Mouse (Mus musculus) telencephalon, adult 2 months (tissue): ENCODE data around the gene Mrc2.

Source experiments
- DNase-seq: peaks from one replicate; pipeline ENCODE4 v3.0.0-alpha.2; 2011; ENCODE audit warnings: low read depth, low spot score

Mrc2 gene

DNA sequence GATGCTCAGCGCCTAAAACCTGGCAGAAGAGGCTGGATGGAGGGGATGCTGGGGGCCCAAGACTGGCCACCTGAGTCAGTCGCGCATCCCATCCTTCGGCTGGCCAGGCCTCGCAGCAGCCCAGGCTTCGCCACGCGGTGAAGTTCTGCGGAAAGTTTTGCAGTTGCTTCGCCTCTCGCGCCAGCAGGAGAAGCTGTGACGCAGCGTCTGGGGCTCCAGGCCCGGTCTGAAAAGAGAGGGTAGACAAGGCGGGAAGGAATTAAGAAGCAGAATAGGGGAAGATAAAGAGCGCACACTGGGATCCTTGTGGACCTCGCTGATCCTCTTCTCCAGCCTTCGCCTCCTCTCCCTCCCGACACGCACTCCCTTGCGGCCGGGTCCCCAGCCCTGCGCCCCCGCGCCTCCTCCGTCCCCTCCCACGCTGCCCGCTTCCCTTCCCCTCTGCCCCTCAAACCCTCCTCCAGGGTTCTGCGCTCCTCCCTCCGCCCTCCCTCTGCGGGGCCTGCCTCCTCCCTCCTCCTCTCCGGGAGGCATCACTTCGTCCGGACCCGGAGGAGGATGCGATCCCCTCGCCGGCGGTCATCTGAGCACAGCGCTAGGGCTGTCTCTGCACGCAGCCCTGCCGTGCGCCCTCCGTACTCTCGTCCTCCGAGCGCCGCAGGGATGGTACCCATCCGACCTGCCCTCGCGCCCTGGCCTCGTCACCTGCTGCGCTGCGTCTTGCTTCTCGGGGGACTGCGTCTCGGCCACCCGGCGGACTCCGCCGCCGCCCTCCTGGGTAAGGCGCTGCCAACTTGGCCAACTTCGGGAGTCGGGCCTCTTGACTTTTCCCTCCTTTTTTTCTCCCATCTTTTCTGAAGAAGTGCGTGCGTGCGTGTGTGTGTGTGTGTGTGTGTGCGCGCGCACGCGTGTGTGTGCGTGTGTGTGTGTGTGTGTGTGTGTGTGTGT lies at the start of gene Mrc2:
Gene Mrc2, plus strand, starts transcription at position 520 of the 948 bp plus-strand sequence.
- no peak for DNase-seq

- peak; percentile 69 for DNase-seq
Measured at GRCm38 (mm10) chr11:105246369-105246768, 46.1 kb upstream of the Mrc2 start.

- DNase-seq, result no peak
Measured at GRCm38 (mm10) chr11:105246785-105247184, 45.7 kb upstream of the Mrc2 start.

DNA sequence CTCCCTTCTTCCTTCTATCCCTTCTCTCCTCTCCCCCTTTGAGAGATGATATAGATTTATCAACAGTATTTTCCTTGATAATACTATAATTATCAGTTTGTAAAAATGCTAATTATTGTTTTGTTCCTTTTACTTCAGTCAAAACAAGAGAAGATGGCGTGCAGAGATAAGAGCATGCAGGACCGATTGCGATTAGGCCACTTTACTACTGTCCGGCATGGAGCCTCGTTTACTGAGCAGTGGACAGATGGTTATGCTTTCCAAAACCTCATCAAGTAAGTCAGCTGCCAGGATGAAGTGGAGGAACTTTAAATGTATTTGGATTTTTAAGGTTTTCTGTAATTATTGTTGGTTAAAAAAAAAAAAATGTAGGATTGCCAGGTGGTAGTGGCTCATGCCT lies 45.1 kb upstream of the Mrc2 start:
- no peak for DNase-seq

DNA sequence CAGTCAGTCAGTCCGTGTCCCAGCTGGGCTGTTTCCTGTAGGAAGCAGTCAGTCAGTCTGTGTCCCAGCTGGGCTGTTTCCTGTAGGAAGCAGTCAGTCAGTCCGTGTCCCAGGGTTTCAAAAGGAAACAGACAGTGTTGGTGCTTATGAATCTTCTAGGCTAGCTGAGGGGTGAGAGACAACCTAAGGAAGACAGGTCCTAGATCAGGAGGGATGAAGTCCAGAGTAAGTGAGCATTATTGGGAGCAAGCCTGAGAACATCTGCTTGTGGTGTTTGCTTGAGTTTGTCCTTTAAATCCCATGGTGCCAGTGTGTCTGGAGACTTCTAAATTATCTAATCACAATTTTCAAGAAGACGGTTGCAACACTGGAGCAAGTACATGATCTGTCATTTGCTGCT lies 32.7 kb upstream of the Mrc2 start:
- DNase-seq, result no peak

- no peak for DNase-seq
Measured at GRCm38 (mm10) chr11:105261116-105261515, 31.3 kb upstream of the Mrc2 start.

DNA sequence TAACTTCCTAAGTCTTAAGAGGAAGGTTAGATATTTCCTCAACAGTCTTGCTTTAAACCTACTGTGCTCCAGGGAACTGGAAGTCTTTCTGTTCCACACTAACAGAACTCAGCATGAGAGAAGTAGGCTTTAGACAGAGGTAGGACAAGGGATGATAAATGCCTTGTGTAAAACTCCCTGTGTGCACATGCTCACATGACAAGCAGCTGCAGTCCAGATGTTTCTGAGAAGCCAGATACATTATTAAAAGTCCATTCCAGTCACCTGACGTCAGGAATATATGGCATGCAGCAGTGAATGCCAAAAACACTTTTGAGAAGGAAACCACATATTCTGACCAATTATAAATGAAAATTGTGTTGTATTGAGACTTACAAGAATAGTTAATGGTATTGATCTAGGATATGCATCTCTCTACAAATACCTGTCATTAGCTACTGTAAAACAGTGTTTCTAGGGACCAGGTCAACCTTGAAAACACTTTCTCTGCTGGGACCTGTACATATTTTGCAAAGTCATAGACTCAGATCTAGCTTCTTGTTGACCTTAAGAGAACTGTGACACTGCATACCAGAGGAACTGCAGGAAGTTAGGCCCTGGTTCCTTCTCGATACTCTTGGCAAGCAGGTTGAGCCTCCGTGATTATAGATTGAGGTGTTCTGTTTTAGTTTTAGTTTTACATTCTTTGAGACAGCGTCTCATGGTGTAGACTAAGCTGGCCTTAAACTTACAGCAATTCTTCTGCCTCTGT lies 30.7 kb upstream of the Mrc2 start:
- no peak for DNase-seq

DNA sequence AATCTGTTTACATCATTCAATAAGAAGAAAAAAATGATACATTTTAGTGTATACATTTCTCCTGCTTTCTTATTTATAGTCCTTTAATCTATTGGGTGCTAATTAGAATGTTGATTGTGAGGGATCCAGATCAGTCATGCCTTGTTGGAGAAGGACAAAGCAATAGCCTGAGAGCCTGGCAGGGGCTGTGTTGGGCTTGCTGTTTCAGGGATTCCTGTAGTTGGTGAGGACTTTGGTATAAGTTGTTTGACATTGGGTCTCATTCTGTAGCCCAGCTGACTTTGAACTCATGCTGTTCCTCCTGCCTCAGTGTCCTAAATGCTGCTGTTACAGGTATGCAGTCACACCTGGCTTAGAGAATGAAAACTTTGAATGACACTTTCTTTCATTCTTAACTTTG lies 27.9 kb upstream of the Mrc2 start:
- DNase-seq, result no peak

- no peak for DNase-seq
Measured at GRCm38 (mm10) chr11:105264988-105265387, 27.5 kb upstream of the Mrc2 start.

- peak; percentile 35 for DNase-seq
Measured at GRCm38 (mm10) chr11:105270155-105270554, 22.3 kb upstream of the Mrc2 start.

GRCm38 (mm10) chr11:105280456-105280855 lies 12.0 kb upstream of the Mrc2 start:
- DNase-seq, result no peak

GRCm38 (mm10) chr11:105281291-105281690 lies 11.2 kb upstream of the Mrc2 start:
- no peak for DNase-seq

DNA sequence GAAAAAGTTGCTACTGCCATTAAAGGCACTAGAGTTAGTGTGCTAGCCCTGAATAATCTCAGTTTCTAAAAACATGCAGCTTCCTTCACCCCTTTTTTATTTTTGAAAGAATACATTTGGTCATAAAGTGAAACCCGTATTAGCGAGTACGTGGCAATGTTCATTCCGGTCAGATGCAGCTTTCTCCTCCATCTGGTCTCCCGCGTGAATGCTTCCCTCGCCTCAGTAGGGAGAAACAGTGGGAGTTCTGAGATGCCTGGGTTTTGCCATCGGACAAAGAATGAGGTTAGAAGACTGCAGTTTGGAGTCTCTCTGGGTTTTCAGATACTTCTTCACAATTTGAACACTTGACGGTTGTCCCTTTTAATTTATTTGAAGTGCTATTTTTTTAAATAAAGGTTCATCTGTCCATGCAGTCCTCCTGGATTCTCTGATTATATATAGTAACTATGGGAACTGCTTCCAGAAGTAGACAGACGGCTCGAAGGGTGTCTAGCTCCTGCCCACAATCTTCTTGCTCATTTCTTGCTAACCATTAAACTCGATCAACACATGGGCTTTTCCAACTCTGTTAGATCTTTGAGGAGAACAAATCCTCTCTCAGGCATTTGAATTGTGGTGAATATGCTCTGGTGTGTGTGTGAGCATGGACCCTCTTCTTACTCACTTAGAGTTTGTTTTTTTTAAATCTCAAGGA lies 10.5 kb upstream of the Mrc2 start:
- DNase-seq, result peak; percentile 29

- no peak for DNase-seq
Measured at GRCm38 (mm10) chr11:105282460-105282859, 10.0 kb upstream of the Mrc2 start.

DNA sequence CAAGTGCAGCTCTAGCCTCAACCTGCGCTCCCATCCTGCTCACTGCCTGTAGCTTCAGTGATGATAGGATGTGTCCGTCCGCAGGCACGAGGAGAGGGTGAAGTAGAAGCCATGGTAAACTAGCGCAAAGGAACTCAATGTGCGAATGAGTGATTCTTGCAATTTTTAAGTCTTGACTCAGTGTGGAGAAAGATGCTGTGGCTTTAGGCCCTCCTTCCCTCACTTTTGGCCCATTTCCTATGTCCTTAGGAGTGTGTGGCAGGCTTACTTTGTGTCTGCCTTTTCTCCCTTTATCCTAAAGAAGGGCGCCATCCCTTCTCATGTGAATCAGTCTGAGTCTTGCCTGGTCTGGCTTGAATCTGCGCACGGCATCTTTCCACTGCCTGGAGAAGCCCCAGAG lies 9.4 kb upstream of the Mrc2 start:
- DNase-seq, result no peak

DNA sequence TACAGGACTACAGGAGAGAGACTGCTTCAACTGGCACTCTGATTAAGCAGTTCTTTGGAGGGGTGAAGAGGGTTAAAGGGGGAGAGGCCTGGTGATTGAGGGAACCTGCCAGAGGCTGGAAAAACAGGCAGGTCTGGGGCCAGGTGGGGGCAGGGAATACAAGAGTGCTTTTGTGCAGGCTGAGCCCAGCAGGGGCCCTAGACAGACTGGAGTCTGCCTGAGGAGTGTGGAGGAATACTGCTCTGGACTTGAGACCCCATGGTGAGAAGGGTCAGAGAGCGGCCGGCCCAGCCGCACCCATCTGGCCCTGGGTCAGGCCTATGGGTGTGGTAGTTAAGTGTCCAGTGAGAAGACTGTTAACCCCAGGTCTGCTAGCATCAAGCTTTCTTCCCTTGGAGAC lies 6.7 kb upstream of the Mrc2 start:
- no peak for DNase-seq

GRCm38 (mm10) chr11:105289403-105289802 lies 3.0 kb upstream of the Mrc2 start:
- no peak for DNase-seq

GRCm38 (mm10) chr11:105291681-105292123 lies 741 bp upstream of the Mrc2 start:
- DNase-seq, result no peak

DNA sequence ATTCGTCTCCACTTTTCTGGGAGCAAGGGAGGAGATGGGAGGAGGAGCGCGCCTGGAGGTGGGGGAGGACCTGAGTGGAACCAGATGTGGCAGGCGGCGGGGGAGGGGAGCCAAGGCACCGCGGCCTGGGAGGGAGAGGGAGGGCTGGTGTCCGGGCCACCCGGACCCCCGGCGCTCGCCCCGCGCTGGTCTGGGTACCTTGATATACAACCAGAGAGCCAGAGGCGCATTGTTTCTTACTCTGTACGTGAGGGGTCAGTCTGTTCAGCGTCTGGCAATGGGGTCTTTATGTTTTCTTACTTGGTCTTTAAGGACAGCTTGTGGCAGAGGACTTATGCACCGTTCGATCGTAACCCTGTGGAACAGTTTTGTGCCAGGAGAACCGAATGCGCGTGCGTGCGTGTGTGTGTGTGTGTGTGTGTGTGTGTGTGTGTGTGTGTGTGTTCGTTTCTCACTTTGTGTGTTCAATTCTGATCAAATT lies 698 bp downstream of the Mrc2 start:
- DNase-seq, result no peak

DNA sequence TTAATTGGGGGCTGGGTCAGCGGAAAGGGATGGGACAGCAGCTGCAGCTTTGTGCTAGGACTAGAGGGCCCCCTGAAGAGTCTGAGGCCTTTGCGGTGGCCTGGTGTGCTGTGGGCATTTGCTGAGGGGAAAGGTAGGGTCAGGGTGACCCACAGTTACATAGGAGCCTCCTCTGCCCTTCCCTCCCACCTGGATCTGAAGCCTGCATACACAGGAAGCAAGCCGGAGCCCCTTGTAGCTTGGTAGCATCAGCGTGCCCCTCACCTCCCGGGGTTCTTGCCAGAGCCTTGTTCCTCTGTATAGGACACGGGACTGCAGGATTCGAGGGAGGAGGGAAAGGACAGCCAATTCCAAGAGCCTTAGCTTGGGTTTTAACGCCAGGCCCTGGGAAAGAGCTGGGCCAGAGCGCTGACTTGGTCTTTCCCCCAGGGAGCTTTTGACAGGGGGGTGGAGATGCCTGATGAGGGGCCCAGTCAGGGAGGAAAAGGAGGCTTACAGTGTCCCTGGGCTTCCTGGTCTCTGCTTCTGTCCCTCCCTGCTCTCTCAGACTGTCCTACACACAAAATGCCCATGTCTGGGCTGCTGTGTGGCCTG lies 1.6 kb downstream of the Mrc2 start:
- no peak for DNase-seq

GRCm38 (mm10) chr11:105296084-105296483 lies 3.6 kb downstream of the Mrc2 start:
- DNase-seq, result no peak
